Mouse (Mus musculus) liver, postnatal 0 days (tissue): ENCODE data around the gene Dlgap5.

Experiments used
- CTCF ChIP-seq: sonication (generic); IDR thresholded peaks from 2 replicates; pipeline ENCODE4 v1.5.1; 2016; ENCODE audit warnings: antibody characterized with exemption, low read depth
- EP300 ChIP-seq: IDR thresholded peaks from 2 replicates; pipeline ENCODE4 v1.6.1; 2016; ENCODE audit warnings: antibody characterized with exemption, low read depth, mild to moderate bottlenecking

GRCm38 (mm10) chr14:47396165-47396652, 22.0 kb downstream of the Dlgap5 start:
- peak; percentile 66; the same call in 1 of the 2 replicates for TF ChIP-seq CTCF
- no peak for TF ChIP-seq EP300
